Mouse (Mus musculus) liver, postnatal 0 days (tissue): ENCODE data around the gene Arsk. TPM values are rescaled to one million over a fixed set of nuclear protein-coding genes. Genes with fewer than 3 reads are reported as not detected.

Experiments
- ATAC-seq: fragments of 200-750 bp; cut with Nextera tagmentation; 2 replicates; pipeline ENCODE4 v1.8.0; 2017; ENCODE audit warnings: mild to moderate bottlenecking, moderate library complexity
- DNase-seq: peaks from one replicate; pipeline ENCODE4 v3.0.0-alpha.2; 2016
- H3K27ac ChIP-seq: fragments of 300-500 bp; sonication (generic); 2 replicates; pipeline ENCODE4 v1.5.1; 2014; ENCODE audit warnings: antibody characterized with exemption, moderate library complexity, mild to moderate bottlenecking, low read depth
- H3K27me3 ChIP-seq: fragments of 300-500 bp; sonication (generic); 2 replicates; pipeline ENCODE4 v1.6.1; 2014; ENCODE audit warnings: low read length, control low read depth, mixed read lengths; ENCODE audit not compliant: insufficient read depth
- H3K36me3 ChIP-seq: fragments of 300-500 bp; sonication (generic); replicated peaks from 2 replicates; pipeline ENCODE4 v1.6.1; 2014; ENCODE audit warnings: mild to moderate bottlenecking, control low read depth, low read length, moderate library complexity, mixed read lengths; ENCODE audit not compliant: insufficient read depth
- H3K4me1 ChIP-seq: fragments of 300-500 bp; sonication (generic); 2 replicates; pipeline ENCODE4 v1.6.1; 2014; ENCODE audit warnings: antibody characterized with exemption, mild to moderate bottlenecking, control low read depth; ENCODE audit not compliant: insufficient read depth
- H3K4me2 ChIP-seq: fragments of 300-500 bp; sonication (generic); 2 replicates; pipeline ENCODE4 v1.6.1; 2014; ENCODE audit warnings: low read depth, mild to moderate bottlenecking, low read length, moderate library complexity, mixed read lengths
- H3K4me3 ChIP-seq: fragments of 300-500 bp; sonication (generic); 2 replicates; pipeline ENCODE4 v1.5.1; 2014; ENCODE audit warnings: low read depth, low read length
- H3K9ac ChIP-seq: fragments of 300-500 bp; sonication (generic); replicated peaks from 2 replicates; pipeline ENCODE4 v1.6.1; 2014; ENCODE audit warnings: mild to moderate bottlenecking, moderate library complexity
- H3K9me3 ChIP-seq: fragments of 300-500 bp; sonication (generic); 2 replicates; pipeline ENCODE4 v1.6.1; 2016; ENCODE audit warnings: mild to moderate bottlenecking, control low read depth, low read length, mixed read lengths
- CTCF ChIP-seq: sonication (generic); IDR thresholded peaks from 2 replicates; pipeline ENCODE4 v1.5.1; 2016; ENCODE audit warnings: antibody characterized with exemption, low read depth
- EP300 ChIP-seq: IDR thresholded peaks from 2 replicates; pipeline ENCODE4 v1.6.1; 2016; ENCODE audit warnings: antibody characterized with exemption, low read depth, mild to moderate bottlenecking
- WGBS: fragments of 180-500 bp; shearing (Covaris S2); extraction: QIAGEN DNeasy Blood & Tissue Kit; methylation state at CpG from one replicate; pipeline ENCODE4 v1.1.7; 2014; ENCODE audit not compliant: insufficient replicate concordance; 5-methylcytosine and 5-hydroxymethylcytosine counted together
- polyA plus RNA-seq: library from polyadenylated mRNA; unstranded; fragments of >200 nt; fragmentation: Nextera tagmentation; extraction: Ambion mirVana; gene quantifications from 2 replicates; pipeline ENCODE4 v1.2.1, GENCODE M21; 2015

Arsk gene
- polyA plus RNA-seq, 1 experiment from 2014 or later, result 4.4 TPM

DNA sequence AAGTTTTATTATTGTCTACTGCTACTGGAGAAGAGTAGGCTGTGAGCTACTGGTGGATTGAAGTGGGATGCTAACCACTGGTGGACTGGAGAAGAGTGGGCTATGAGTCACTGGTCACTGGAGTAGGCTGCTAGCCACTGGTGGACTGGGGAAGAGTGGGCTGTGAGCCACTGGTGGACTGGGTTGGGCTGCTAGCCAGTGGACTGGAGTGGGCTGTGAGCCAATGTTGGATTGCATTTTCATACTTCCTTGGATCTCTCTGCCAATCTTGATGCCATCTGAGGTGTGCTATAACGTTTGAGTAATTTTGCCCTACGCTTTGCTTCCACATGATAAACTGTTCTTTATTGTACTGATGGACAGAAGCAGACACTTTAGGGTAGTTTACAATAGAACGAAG is 36.3 kb downstream of the Arsk start:
- peaks cover under 1% of the 10 kb centered on the region; the same call in 1 of the 2 replicates for H3K27me3 ChIP-seq
- no peaks in the 10 kb centered on the region for H3K4me1 ChIP-seq
- H3K4me3 ChIP-seq, result no peak overlapping the region
- ATAC-seq (no peak), DNase-seq (no peak)
- no peak overlapping the region for H3K27ac ChIP-seq
- H3K9ac ChIP-seq, result no peak overlapping the region
- WGBS, result 81% methylated on average over 3 of the region's 3 CpGs
- peaks cover 3% of the 10 kb centered on the region for H3K36me3 ChIP-seq
- TF ChIP-seq CTCF (no peak), EP300 (no peak)
- H3K9me3 ChIP-seq, result no peaks in the 10 kb centered on the region
- H3K4me2 ChIP-seq, result no peak overlapping the region

DNA sequence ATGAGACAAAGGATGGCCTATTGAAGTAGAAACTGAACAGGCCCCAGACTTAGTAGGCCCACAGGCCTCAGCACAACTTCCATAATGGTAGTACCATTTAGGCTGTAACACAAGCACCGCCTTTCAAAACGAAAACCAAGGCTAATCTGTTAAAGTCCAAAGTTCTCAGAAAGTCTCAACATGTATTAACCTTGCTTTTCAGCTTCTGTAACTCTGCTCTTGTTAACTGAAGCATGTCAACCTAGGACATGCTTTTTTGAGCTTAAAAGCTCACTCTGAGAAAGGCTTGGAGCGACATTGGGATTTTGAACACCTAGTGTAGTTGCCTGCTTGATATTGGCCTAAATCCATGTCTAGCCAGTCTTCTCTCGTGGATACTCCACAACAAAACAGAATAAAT is 38.9 kb downstream of the Arsk start:
- DNase-seq (no peak), ATAC-seq (no peak)
- Histone ChIP-seq H3K27me3 (peaks cover 19% of the 10 kb centered on the region), H3K4me2 (no peak overlapping the region), H3K9ac (no peak overlapping the region), H3K27ac (no peak overlapping the region), H3K9me3 (no peaks in the 10 kb centered on the region), H3K36me3 (peaks cover 3% of the 10 kb centered on the region), H3K4me1 (peaks cover 16% of the 10 kb centered on the region), H3K4me3 (no peak overlapping the region)
- TF ChIP-seq CTCF, result no peak
- 81% methylated on average over 4 of the region's 4 CpGs for WGBS

DNA sequence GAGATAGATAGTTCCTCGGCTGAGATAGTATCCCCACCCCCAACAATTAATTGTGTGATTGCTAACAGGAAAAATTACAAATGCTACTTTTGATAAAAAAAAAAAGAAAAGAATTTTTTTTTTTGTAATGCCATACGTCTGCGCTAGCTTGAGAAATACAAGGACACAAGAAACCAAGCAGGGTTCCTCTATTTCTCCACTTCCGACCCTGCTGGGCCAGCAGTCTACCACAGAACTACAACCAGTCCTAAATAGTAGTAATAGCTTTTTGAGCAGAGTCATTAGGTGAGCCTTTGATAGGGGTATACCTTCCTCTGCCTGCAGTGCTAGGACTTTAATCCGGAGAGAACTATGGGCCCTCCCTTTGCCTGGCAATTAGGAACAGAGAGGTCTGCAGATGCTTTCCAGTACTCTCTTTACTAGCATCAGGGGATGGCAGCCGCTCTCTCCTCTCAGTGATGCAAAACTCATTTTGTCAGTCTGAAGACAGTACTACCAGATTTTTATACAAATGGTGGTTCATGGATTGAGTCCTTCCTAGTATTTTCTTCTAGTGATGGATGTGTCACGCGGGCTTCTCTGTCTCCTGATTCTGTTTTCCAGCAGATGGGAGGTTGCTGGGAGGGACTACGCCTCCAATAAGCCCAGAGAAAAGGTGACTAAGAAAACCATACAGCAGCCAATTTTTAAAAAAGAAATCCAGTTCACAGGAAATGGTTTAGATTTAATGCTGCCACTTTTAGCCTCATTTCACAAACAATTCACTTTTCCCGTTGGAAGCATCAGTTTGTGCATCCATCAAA is 41.0 kb downstream of the Arsk start:
- 64% methylated on average over 10 of the region's 10 CpGs for WGBS
- Histone ChIP-seq H3K27ac (no peak overlapping the region), H3K9ac (no peak overlapping the region), H3K36me3 (no peaks in the 10 kb centered on the region; the same call in 1 of the 2 replicates), H3K4me3 (no peak overlapping the region), H3K27me3 (peaks cover 19% of the 10 kb centered on the region), H3K4me1 (peaks cover 16% of the 10 kb centered on the region), H3K4me2 (peak overlapping the region; percentile 90), H3K9me3 (0 out of 2 replicates have a peak, but pooled peaks cover 2% of the 10 kb centered on the region)
- ATAC-seq, result no peak
- DNase-seq, result no peak
- no peak for TF ChIP-seq EP300
- TF ChIP-seq CTCF, result no peak

DNA sequence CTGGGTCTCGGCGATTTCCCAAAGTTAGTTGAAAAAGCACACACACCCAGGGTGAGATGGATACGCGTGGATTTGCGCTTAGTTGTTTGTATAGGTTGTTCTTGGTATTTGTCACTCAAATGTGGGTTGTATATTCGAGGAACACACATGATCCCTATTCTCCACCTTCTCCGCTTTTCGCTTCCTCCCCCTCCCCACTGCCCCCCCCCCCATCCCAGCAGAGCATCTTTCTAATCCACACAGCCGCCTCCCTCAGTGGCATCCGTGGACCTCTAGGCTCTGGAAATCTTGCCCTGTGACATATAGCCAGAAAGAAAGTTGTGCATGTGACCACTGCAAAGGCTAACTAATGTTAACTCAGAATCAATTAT is 41.6 kb downstream of the Arsk start, which contains the start of gene Gpr150:
Gene Gpr150, minus strand, starts transcription at position 101 of the 371 bp plus-strand sequence.
- peaks cover 19% of the 10 kb centered on the region for H3K27me3 ChIP-seq
- H3K4me1 ChIP-seq, result peaks cover 16% of the 10 kb centered on the region
- peak within 1 kb of the TSS; percentile 90 for H3K4me2 ChIP-seq
- WGBS, result 32% methylated on average over 10 of the region's 10 CpGs
- H3K27ac ChIP-seq, result no peak within 1 kb of the TSS
- DNase-seq (no peak), ATAC-seq (0 out of 2 replicates have a peak, but pooled peaks have one; percentile 5)
- H3K9ac ChIP-seq, result peak within 1 kb of the TSS; percentile 12
- H3K4me3 ChIP-seq, result peak within 1 kb of the TSS; percentile 51
- TF ChIP-seq EP300 (no peak), CTCF (no peak)
- 0 out of 2 replicates have a peak, but pooled peaks cover 2% of the 10 kb centered on the region for H3K9me3 ChIP-seq
- H3K36me3 ChIP-seq, result no peaks in the 10 kb centered on the region

DNA sequence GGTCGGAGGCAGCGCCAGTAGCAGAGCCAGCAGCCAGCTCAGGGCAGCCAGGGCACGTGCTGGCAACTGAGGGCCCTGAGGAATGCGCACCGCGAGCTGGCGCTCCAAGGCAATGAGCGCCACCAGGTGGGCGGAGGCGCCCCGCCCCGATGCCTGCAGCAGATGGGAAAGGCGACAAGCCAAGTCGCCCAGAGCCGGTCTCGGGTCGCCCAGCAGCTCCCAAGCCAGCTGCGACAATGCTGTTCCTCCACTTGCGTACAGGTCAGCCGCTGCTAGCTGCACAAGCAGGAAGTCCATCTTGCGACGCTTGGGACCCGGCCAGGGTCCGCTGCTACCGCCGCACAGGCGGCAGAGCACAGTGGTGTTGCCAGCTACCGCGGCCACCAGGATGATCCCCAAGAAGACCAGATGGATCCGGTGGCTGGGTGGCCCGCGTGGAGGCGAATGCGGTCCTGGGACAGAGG is 42.2 kb downstream of the Arsk start:
- H3K27ac ChIP-seq, result no peak overlapping the region

DNA sequence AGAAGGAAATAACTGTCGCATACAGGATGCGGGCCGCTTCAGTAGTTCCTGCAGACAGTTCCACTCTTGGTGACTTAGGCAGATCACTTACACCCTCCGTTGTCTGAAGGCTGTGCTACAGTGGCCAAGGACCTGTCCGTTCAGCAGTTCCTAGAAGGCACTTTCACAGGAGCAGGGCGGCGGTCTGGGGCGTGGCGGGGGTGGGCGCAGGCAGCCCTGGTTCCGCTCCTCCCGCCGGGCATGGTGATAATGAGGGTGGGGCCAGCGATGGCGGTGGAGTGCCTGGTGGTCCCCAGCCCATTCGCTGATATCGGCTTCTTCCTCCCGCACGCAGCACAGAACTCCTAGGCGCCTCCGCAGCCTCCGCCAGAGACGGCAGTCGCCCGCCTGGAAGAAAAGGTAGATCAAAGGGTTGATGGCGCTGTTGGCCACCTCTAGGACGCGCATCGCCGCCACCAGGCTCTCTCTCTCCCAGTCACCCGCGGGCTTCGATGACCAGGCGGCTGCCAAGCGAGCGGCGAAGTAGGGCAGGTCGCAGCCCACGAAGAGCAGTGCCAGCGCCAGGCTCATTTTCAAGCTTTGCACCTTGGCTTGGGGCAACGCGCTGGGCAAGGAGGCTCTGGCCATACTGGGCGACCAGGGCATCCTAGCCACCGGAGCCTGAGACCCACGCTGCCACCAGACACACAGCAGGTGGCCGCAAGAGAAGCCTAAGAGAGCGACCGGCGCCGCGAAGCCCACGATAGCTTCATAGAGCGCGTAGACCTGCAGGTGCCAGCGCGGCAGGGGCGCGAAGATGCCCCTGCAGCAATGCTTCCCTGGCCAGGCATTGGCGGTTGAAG is 42.8 kb downstream of the Arsk start:
- H3K9me3 ChIP-seq, result 0 out of 2 replicates have a peak, but pooled peaks cover 2% of the 10 kb centered on the region
- H3K36me3 ChIP-seq, result no peaks in the 10 kb centered on the region
- H3K4me3 ChIP-seq, result peak overlapping the region; percentile 51
- TF ChIP-seq CTCF, result no peak
- no peak for TF ChIP-seq EP300
- H3K4me2 ChIP-seq, result peak overlapping the region; percentile 90
- peaks cover 16% of the 10 kb centered on the region for H3K4me1 ChIP-seq
- H3K27me3 ChIP-seq, result peaks cover 19% of the 10 kb centered on the region
- WGBS, result 2% methylated on average over 57 of the region's 59 CpGs
- ATAC-seq, result peak; percentile 71
- peak; percentile 67 for DNase-seq
- peak overlapping the region; percentile 12 for H3K9ac ChIP-seq
- no peak overlapping the region for H3K27ac ChIP-seq

More for the DNA sequence above, 42.2 kb downstream of the Arsk start:
- Histone ChIP-seq H3K4me1 (peaks cover 16% of the 10 kb centered on the region), H3K4me3 (peak overlapping the region; percentile 51), H3K36me3 (no peaks in the 10 kb centered on the region), H3K4me2 (peak overlapping the region; percentile 90), H3K9ac (peak overlapping the region; percentile 12), H3K27me3 (peaks cover 19% of the 10 kb centered on the region), H3K9me3 (0 out of 2 replicates have a peak, but pooled peaks cover 2% of the 10 kb centered on the region)
- peak; percentile 76 for TF ChIP-seq CTCF
- no peak for TF ChIP-seq EP300
- peak; percentile 88 for ATAC-seq
- under 1% methylated on average over 27 of the region's 34 CpGs for WGBS
- DNase-seq, result peak; percentile 81
